Mouse (Mus musculus): ENCODE measurements at regions not wholly inside any gene's neighbourhood (a gene's known extent, or its start where the extent isn't known, plus 50 kb on each side); places are given as distances from the start of the nearest gene placed in this dataset.

DNA sequence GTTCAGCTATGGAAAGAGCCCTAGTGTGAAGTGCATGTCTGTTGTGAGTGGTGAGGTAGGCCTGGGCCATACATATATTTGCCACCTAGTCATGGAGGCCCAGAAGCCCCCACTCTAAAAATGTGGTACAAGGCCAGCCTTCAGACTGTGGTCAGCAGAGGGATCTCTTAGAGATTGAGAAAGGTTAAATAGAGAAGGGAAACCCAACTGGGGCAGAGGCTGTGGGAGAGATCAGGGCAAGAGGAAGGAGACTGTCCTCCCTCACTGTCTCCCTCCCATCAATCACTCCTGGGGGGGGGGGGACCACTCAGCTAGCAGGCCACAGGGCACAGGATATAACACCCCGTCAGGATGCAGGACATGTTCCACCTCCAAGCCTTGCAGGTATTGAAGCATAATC lies 86.1 kb downstream of the Zfp36l2 start:
- Histone ChIP-seq H3K9me3 (replicated peaks; ENCODE audit: control insufficient read depth, low read length) (no peaks in the 10 kb centered on the region), H3K9ac (replicated peaks; ENCODE audit: low read length) (no peak overlapping the region), H3K27ac (replicated peaks; ENCODE audit: low read depth, low read length) (no peak overlapping the region), H3K27me3 (ENCODE audit: control insufficient read depth, insufficient read depth, low read length) (no peaks in the 10 kb centered on the region), H3K4me3 (ENCODE audit: low read depth, low read length) (no peak overlapping the region), H3K4me2 (ENCODE audit: low read depth, low read length) (no peak overlapping the region), H3K36me3 (replicated peaks; ENCODE audit: control insufficient read depth, insufficient read depth, low read depth, low read length) (no peaks in the 10 kb centered on the region), H3K4me1 (ENCODE audit: control insufficient read depth, insufficient read depth, low read length) (no peaks in the 10 kb centered on the region; the same call in 1 of the 2 replicates)
- DNase-seq (ENCODE audit: low spot score), result no peak
- WGBS, result 86% methylated on average over 1 of the region's 1 CpGs
- ATAC-seq (replicated peaks; ENCODE audit: insufficient number of reproducible peaks, low FRiP score, low TSS enrichment, low read depth), result no peak

DNA sequence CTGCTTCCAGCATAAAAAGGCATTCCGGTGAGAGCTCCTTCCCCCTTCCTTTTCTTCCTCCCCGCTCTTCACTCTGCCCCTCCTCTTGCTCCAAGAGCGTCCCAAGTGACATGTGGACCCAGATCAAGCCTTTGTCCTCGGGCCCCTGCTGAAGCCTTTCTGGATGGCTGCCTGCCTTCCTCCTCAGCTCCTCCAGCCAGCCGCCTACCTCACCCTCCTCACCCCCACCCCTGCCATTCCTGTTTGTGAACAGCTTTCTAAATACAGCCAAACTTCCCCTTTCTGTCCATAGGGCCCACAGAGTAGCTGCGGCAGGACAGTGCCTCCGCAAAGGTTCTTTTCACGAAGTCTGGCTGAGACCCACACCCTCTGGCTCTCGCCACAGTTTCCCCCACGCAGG lies 87.2 kb downstream of the Zfp36l2 start:
- Histone ChIP-seq H3K36me3 (replicated peaks; ENCODE audit: control insufficient read depth, insufficient read depth, low read depth, low read length) (no peaks in the 10 kb centered on the region), H3K9me3 (replicated peaks; ENCODE audit: control insufficient read depth, low read length) (no peaks in the 10 kb centered on the region), H3K4me2 (ENCODE audit: low read depth, low read length) (no peak overlapping the region), H3K27ac (replicated peaks; ENCODE audit: low read depth, low read length) (no peak overlapping the region), H3K9ac (replicated peaks; ENCODE audit: low read length) (0 out of 2 replicates have a peak overlapping the region, but pooled peaks have one; percentile 0), H3K27me3 (ENCODE audit: control insufficient read depth, insufficient read depth, low read length) (no peaks in the 10 kb centered on the region), H3K4me3 (ENCODE audit: low read depth, low read length) (no peak overlapping the region), H3K4me1 (ENCODE audit: control insufficient read depth, insufficient read depth, low read length) (peaks cover 3% of the 10 kb centered on the region)
- 55% methylated on average over 10 of the region's 10 CpGs for WGBS
- ATAC-seq (replicated peaks; ENCODE audit: insufficient number of reproducible peaks, low FRiP score, low TSS enrichment, low read depth) (no peak), DNase-seq (ENCODE audit: low spot score) (no peak)

DNA sequence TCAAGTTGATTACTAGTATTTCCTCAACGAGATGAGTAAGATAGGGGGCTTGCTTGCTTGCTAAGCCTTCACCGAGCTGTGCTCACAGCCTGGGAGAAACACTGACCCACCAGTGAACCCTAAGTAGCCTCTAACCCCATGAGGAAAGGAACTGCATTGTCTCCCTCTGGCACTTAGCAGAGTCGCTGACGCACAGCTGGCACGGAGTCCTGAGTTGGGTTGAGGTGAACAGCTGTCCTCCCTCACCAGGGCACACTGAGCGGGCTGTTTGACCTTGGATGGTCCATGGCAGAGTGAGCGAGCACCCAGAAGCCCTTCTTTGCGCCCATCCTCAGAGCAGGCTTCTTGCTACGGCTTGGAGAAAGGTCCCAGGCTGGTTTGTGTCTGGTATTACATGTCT lies 88.0 kb downstream of the Zfp36l2 start:
- Histone ChIP-seq H3K9me3 (replicated peaks; ENCODE audit: control insufficient read depth, low read length) (no peaks in the 10 kb centered on the region), H3K27ac (replicated peaks; ENCODE audit: low read depth, low read length) (no peak overlapping the region), H3K36me3 (replicated peaks; ENCODE audit: control insufficient read depth, insufficient read depth, low read depth, low read length) (no peaks in the 10 kb centered on the region), H3K4me2 (ENCODE audit: low read depth, low read length) (no peak overlapping the region), H3K4me1 (ENCODE audit: control insufficient read depth, insufficient read depth, low read length) (peaks cover 3% of the 10 kb centered on the region), H3K9ac (replicated peaks; ENCODE audit: low read length) (no peak overlapping the region), H3K4me3 (ENCODE audit: low read depth, low read length) (no peak overlapping the region), H3K27me3 (ENCODE audit: control insufficient read depth, insufficient read depth, low read length) (no peaks in the 10 kb centered on the region)
- DNase-seq (ENCODE audit: low spot score), result no peak
- WGBS, result 82% methylated on average over 9 of the region's 9 CpGs
- no peak for ATAC-seq (replicated peaks; ENCODE audit: insufficient number of reproducible peaks, low FRiP score, low TSS enrichment, low read depth)

DNA sequence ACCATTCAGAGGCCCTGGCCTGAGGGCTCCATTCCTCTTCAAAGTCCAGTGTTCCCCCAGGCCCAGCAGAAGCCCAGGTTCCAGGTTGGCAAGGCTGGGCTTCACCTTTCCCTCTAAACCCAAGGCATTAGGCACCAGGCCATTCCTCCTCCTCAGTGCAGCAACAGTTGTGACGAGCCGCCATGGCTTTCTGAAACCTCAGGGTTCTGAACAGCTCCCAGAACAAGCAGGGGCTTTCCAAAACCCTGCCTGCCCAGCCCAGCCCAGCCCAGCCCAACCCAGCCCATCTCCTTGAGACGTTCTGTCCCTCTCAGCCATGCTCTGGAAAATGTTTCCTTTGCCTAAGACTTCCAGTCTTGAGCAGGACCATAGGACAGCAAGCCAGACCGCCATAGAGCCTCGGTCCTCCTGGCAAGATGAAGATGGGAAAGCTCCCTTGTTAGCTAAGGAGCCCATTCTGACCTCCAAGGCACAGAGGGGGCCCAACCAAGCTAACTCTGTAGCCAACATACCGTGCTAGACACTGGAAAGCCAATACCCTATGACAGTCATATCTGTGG lies 89.8 kb downstream of the Zfp36l2 start:
- H3K9me3 ChIP-seq (replicated peaks; ENCODE audit: control insufficient read depth, low read length), result no peaks in the 10 kb centered on the region
- H3K4me1 ChIP-seq (ENCODE audit: control insufficient read depth, insufficient read depth, low read length), result peaks cover 3% of the 10 kb centered on the region
- H3K27me3 ChIP-seq (ENCODE audit: control insufficient read depth, insufficient read depth, low read length), result no peaks in the 10 kb centered on the region
- H3K36me3 ChIP-seq (replicated peaks; ENCODE audit: control insufficient read depth, insufficient read depth, low read depth, low read length), result no peaks in the 10 kb centered on the region
- 97% methylated on average over 6 of the region's 6 CpGs for WGBS
- H3K27ac ChIP-seq (replicated peaks; ENCODE audit: low read depth, low read length), result no peak overlapping the region
- no peak overlapping the region for H3K9ac ChIP-seq (replicated peaks; ENCODE audit: low read length)
- DNase-seq (ENCODE audit: low spot score) (no peak), ATAC-seq (replicated peaks; ENCODE audit: insufficient number of reproducible peaks, low FRiP score, low TSS enrichment, low read depth) (no peak)
- no peak overlapping the region for H3K4me2 ChIP-seq (ENCODE audit: low read depth, low read length)
- no peak overlapping the region for H3K4me3 ChIP-seq (ENCODE audit: low read depth, low read length)

DNA sequence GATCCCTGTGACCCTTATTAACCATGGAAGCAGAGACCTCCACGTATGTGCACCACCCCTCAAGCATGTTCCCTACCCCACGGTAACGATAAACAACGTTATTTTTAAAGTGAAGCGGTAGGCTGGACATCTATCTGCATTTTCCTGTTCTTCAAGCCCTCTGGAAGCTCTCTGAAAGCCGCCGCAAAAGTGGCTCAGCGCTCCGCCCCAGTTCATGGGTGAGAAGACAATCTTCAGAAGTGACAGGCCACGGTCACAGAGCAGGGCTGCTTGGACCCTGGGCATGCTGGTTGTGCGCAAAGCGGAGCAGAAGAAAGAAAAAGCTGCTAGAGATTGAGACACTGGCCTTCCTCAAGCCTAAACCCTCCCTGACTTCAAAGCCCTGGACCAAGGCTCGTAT lies 90.5 kb downstream of the Zfp36l2 start:
- DNase-seq (ENCODE audit: low spot score) (peak; percentile 43), ATAC-seq (replicated peaks; ENCODE audit: insufficient number of reproducible peaks, low FRiP score, low TSS enrichment, low read depth) (no peak)
- peaks cover 3% of the 10 kb centered on the region for H3K4me1 ChIP-seq (ENCODE audit: control insufficient read depth, insufficient read depth, low read length)
- WGBS, result 62% methylated on average over 13 of the region's 13 CpGs
- H3K9ac ChIP-seq (replicated peaks; ENCODE audit: low read length), result peak overlapping the region; percentile 78
- no peaks in the 10 kb centered on the region for H3K27me3 ChIP-seq (ENCODE audit: control insufficient read depth, insufficient read depth, low read length)
- no peaks in the 10 kb centered on the region for H3K9me3 ChIP-seq (replicated peaks; ENCODE audit: control insufficient read depth, low read length)
- H3K27ac ChIP-seq (replicated peaks; ENCODE audit: low read depth, low read length), result no peak overlapping the region
- H3K4me3 ChIP-seq (ENCODE audit: low read depth, low read length), result no peak overlapping the region
- H3K36me3 ChIP-seq (replicated peaks; ENCODE audit: control insufficient read depth, insufficient read depth, low read depth, low read length), result no peaks in the 10 kb centered on the region
- no peak overlapping the region for H3K4me2 ChIP-seq (ENCODE audit: low read depth, low read length)

- Histone ChIP-seq H3K4me1 (ENCODE audit: control insufficient read depth, insufficient read depth, low read length) (peaks cover 3% of the 10 kb centered on the region), H3K27ac (replicated peaks; ENCODE audit: low read depth, low read length) (peak overlapping the region; percentile 70; the same call in 1 of the 2 replicates), H3K36me3 (replicated peaks; ENCODE audit: control insufficient read depth, insufficient read depth, low read depth, low read length) (no peaks in the 10 kb centered on the region), H3K9me3 (replicated peaks; ENCODE audit: control insufficient read depth, low read length) (no peaks in the 10 kb centered on the region), H3K27me3 (ENCODE audit: control insufficient read depth, insufficient read depth, low read length) (no peaks in the 10 kb centered on the region), H3K4me3 (ENCODE audit: low read depth, low read length) (peak overlapping the region; percentile 27), H3K9ac (replicated peaks; ENCODE audit: low read length) (peak overlapping the region; percentile 78), H3K4me2 (ENCODE audit: low read depth, low read length) (peak overlapping the region; percentile 60)
- ATAC-seq (replicated peaks; ENCODE audit: insufficient number of reproducible peaks, low FRiP score, low TSS enrichment, low read depth), result peak; percentile 85
- peak; percentile 85 for DNase-seq (ENCODE audit: low spot score)
- 3% methylated on average over 59 of the region's 59 CpGs for WGBS
Observed at GRCm38 (mm10) chr17:84096345-84097260, 91.1 kb downstream of the Zfp36l2 start.

GRCm38 (mm10) chr17:84095829-84096228 lies 91.9 kb downstream of the Zfp36l2 start:
- Histone ChIP-seq H3K27ac (replicated peaks; ENCODE audit: low read depth, low read length) (no peak overlapping the region), H3K4me2 (ENCODE audit: low read depth, low read length) (no peak overlapping the region), H3K9ac (replicated peaks; ENCODE audit: low read length) (peak overlapping the region; percentile 78), H3K4me1 (ENCODE audit: control insufficient read depth, insufficient read depth, low read length) (peaks cover 3% of the 10 kb centered on the region), H3K27me3 (ENCODE audit: control insufficient read depth, insufficient read depth, low read length) (no peaks in the 10 kb centered on the region), H3K4me3 (ENCODE audit: low read depth, low read length) (no peak overlapping the region), H3K36me3 (replicated peaks; ENCODE audit: control insufficient read depth, insufficient read depth, low read depth, low read length) (no peaks in the 10 kb centered on the region), H3K9me3 (replicated peaks; ENCODE audit: control insufficient read depth, low read length) (no peaks in the 10 kb centered on the region)
- WGBS, result 31% methylated on average over 4 of the region's 4 CpGs
- DNase-seq (ENCODE audit: low spot score) (no peak), ATAC-seq (replicated peaks; ENCODE audit: insufficient number of reproducible peaks, low FRiP score, low TSS enrichment, low read depth) (peak; percentile 41; the same call in 1 of the 2 replicates)

DNA sequence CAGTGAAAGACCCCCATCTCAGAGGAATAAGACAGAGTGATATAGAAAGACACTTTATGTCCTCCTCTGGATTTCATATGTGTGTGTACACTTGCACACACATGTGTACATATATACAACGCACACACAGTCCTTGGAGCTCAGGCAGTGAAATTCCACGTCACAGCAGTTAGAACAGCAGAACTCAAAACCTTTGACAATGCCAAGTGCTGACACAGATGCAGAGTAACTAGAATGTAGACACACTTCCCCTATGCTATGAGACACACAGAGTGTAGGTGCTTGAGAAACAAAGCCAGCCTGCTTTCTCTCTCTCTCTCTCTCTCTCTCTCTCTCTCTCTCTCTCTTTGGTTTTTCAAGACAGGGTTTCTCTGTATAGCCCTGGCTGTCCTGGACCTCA lies 92.7 kb downstream of the Zfp36l2 start:
- WGBS, result 91% methylated on average over 2 of the region's 2 CpGs
- no peak overlapping the region for H3K9ac ChIP-seq (replicated peaks; ENCODE audit: low read length)
- H3K27ac ChIP-seq (replicated peaks; ENCODE audit: low read depth, low read length), result no peak overlapping the region

More for the DNA sequence above, 92.7 kb downstream of the Zfp36l2 start:
- Histone ChIP-seq H3K27me3 (ENCODE audit: control insufficient read depth, insufficient read depth, low read length) (no peaks in the 10 kb centered on the region), H3K4me2 (ENCODE audit: low read depth, low read length) (no peak overlapping the region), H3K4me1 (ENCODE audit: control insufficient read depth, insufficient read depth, low read length) (peaks cover 3% of the 10 kb centered on the region), H3K4me3 (ENCODE audit: low read depth, low read length) (no peak overlapping the region), H3K9me3 (replicated peaks; ENCODE audit: control insufficient read depth, low read length) (no peaks in the 10 kb centered on the region), H3K36me3 (replicated peaks; ENCODE audit: control insufficient read depth, insufficient read depth, low read depth, low read length) (no peaks in the 10 kb centered on the region)
- ATAC-seq (replicated peaks; ENCODE audit: insufficient number of reproducible peaks, low FRiP score, low TSS enrichment, low read depth), result no peak
- no peak for DNase-seq (ENCODE audit: low spot score)
